Mouse (Mus musculus) thymus, postnatal 10 days (tissue): ENCODE results near the gene Slc43a3.
"Not testable (repeated sequence)": the region's sequence is repeated elsewhere in the genome, so short reads cannot be mapped to it uniquely, and the experiment has no call there.

Experiments
- DNase-seq, 2 experiments: peaks; one replicate each; pipeline ENCODE4 v3.0.0; 2021; ENCODE audit warnings: low spot score in 2 of 2

The Slc43a3 gene

GRCm38 (mm10) chr2:84936474-84937429 is at the start of gene Slc43a3:
Gene Slc43a3 (plus strand): TSS chr2:84936579.
- peak; percentile 41 to 57 for DNase-seq

- DNase-seq, result no peak
Observed at GRCm38 (mm10) chr2:84886821-84887281, 49.5 kb upstream of the Slc43a3 start.

- DNase-seq, result no peak
Observed at GRCm38 (mm10) chr2:84887411-84888271, 48.7 kb upstream of the Slc43a3 start.

DNA sequence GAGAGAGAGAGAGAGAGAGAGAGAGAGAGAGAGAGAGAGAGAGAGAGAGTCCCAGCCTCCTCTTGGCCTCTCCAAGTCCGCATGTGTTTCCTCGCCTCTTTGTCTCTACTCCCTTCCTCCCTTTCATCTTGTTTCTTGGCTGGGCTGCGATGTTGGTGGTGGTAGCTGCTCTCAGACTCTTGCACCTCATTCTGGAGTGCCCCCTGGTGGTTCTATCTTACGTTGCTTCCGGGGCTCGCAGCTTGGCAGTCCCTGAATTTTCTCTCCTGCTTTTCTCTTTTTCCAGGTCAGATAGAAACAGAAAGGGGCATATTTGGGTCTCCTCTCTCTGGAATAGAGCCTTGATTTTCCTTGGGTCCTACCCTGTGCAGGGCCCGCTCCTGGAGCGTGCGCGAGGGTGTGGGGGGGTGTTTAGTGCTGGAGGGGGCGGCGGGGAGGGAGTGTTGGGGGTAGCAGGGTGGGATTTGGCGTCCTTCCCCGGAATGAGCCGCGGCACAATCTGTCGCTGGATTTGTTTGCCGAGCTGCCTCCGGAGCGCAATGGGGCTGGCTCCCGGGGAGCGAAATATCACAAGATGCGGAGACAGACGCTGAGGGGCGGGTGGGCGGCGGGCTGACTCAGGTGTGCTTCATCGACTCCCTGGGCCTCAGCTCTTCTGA is 47.6 kb upstream of the Slc43a3 start:
- DNase-seq, result peak; percentile 57 to 83

GRCm38 (mm10) chr2:84889316-84890044 is 46.9 kb upstream of the Slc43a3 start:
- no peak for DNase-seq

- peak; percentile 50 to 71 for DNase-seq
Observed at GRCm38 (mm10) chr2:84890045-84890340, 46.4 kb upstream of the Slc43a3 start.

DNA sequence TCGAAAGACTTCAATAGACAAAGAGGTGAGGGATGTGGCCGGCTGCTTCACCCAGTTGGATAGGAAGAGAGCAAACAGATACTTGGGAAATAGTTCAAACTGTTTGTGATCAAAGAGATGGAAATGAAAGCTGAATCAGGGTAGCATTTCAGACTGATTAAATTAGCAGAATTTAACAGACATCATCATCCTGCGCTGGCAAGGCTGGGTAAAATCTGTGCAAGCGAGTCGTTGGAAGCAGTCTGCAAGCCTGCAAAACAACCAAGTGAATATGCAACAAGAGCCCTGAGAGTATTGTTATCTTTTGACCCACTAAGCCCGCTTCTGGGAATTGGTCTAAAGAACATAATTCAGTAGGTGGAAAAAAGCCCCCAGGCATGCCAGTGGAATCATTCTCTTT is 43.0 kb upstream of the Slc43a3 start:
- no peak for DNase-seq

DNA sequence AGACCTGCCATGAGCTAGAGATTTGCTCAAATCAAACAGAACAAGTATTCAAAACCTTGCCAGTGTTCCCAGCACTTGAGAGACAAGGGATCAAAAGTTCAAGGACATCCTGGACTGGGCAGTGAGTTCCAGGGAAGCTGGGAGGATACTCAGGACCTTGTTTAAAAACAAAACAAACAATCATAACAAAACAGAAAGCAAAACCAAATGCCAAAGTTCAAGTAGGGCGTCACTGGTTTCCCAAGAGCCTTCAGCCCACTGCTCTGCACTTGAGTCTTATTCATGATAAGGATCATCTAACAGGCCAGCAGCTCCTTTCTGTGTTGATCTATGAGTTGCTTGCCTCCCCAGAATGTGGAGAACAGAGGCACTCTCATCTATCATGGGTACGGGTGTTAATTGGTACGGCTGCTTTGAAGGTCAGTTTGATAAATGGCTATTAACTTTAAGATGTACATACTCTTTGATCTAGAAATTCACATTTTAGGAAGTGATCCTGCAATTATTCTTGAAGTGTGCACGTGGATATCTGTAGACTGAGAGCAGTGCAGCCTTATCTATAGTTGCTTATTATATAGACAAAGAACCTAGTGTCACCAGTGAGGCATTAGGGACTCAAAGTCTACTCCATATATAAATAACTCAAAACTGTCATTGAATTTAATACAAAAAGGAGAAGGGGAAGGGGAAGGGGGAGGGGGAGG is 40.7 kb upstream of the Slc43a3 start:
- no peak for DNase-seq

GRCm38 (mm10) chr2:84896686-84897085 is 39.7 kb upstream of the Slc43a3 start:
- DNase-seq, result not testable (repeated sequence)

GRCm38 (mm10) chr2:84912722-84913121 is 23.7 kb upstream of the Slc43a3 start:
- DNase-seq, result no peak

DNA sequence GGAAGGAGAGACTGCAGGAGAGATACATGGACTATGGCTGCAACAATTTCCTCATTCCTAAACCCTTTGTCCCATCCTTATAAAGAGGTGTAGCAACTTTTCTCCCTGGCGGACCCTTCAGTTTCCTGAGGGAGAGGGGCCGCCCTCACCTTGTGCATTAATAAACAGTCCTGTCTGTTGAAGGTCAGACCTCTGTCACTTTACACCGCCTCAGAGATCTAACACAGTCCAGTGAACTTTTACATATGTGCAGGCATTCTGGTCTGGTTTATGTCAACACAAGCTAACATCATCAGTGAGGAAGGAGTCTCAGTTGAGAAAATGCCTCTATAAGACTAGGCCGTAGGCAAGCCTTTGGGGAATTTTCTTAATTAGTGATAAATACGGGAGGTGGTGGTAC is 22.5 kb upstream of the Slc43a3 start:
- DNase-seq, result no peak

- DNase-seq, result no peak
Observed at GRCm38 (mm10) chr2:84915330-84915729, 21.0 kb upstream of the Slc43a3 start.

DNA sequence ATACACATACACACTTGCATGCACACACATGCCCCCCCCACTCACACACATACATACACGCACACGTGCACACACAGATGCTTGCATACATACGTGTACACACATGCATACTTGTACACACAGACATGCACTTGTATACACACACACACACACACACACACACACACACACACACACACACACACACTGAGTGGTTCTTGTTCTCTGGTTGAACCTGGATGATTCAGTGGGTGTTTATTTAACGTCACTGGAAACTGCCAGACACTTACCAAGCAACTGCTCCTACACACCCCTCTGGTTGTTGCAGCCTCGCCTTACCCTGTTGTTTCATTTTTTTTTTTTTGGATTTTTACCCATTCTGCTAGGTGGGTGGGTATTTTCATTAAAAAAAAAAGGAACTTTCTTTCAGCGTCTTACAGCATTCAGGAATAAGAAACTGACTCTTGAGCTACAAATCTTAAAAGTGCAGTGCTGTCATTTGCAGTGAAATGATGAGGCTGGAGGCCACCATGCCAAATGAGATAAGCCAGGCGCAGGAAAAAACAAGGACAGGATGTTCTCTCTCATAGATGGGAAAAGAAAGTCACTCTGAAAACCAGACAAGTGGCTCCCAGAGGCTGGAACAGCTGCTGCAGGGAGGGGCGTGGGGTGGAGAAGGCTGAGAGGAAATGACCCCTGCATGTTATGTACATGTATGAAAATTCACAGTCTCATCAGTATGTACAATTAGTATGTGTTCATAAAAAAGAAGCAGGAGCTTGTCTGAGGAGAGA is 19.6 kb upstream of the Slc43a3 start:
- DNase-seq, result no peak

- no peak for DNase-seq
Observed at GRCm38 (mm10) chr2:84918188-84918587, 18.2 kb upstream of the Slc43a3 start.

DNA sequence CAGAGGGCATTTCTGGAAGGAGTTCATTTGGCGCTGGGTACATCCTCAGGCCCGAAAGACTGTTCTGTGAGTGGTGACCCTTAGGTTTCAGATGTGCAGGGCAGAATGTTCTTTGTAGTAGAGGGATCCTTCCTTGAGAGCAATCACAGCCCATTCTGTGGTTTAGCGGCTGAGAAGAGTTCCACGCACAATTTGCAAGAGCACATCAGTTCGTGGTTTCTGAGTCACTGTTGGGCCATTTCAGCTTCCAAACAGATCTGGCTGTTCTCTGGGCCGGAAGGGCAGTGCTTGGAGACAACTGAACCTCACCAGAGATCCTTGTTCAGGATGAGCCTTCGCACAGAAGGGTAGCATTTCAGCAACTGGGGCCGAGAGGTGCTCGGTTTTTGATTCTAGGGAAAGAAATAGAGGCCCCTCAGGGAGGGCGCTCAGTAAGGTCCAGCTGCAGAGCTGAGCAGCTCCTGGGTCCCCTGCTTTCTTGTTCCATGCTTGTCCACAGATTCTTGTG is 16.7 kb upstream of the Slc43a3 start:
- no peak for DNase-seq

DNA sequence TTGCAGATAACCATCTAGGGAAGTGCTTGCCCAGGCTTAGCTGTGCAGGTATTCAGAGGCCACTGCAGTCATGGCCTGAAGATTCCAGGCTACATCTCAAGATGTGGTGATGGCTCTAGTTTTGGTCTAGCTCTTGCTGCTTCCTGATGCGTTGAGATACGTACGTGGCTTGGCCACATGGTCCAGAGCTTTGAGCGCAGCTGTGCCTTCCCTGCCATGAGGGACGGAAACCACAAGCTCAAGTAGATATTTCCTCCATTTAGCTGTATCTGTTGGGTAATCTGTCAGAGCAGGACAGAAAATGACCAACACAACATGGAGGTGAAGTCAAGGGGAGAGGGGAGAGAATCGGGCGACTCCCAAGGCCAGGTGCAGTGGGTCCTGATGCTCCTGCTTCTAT is 6.2 kb upstream of the Slc43a3 start:
- DNase-seq, result no peak

DNA sequence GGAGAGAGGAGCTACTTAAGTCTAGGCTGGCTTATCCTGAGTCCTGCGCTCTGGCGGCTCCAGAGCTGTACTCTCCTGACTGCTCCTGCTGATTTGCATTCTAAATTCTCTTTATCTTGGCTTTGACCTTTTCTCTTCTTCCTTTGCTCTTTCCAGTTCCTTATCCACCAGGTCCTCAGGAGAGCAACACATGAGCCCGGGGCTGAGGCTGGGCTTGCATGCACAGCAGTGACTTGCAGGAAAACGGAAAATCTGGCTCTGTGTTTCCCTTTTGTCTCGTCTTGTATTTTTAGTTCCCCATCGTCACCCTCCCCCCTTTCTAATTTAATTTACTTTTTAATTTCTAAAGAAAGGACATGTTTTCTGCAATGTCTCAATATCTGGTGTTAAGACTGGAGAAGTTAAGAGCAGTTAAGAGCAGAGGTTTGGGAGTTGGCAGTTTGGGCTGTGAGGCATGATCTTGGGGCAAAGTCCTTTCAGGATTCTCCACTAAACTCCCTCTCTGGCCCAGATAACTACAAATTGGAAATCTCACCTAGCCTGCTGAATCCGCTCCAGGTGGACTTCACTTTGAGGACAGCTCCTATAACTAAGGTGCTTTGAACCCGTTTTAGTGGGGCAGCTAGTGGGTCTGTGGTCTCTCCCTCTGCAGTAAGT is 2.3 kb upstream of the Slc43a3 start:
- DNase-seq, result no peak

DNA sequence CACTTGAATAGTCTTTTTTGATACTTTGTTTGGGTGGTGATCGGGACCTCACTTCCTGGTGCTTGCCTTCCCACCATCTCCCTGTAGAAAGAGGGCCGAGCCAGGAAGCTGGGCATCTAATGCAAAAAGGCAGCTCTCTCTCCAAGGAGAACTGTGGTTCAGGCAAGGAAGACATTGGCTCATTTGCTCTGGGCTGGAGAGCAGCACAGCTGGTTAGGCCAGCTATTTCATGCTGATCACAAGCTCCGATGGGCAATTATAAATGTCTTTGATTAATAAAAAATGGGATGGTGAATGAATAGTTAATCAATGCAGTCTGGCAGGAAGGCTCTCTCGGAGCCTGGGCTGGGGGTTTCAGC is 1.8 kb upstream of the Slc43a3 start:
- no peak for DNase-seq

GRCm38 (mm10) chr2:84935065-84935464 is 1.3 kb upstream of the Slc43a3 start:
- no peak for DNase-seq
